Mouse (Mus musculus) G1E (cell line): ENCODE measurements around the gene Nr4a3. TPM values are rescaled to one million over a fixed set of nuclear protein-coding genes. Genes with fewer than 3 reads are reported as not detected.
A peak's percentile ranks its signal among the peaks of the same experiment; 100 is the strongest.

Experiments
- ATAC-seq: 2 replicates; pipeline ENCODE4 v1.8.0; 2016; ENCODE audit warnings: mild to moderate bottlenecking; ENCODE audit not compliant: insufficient number of reproducible peaks, poor library complexity, low FRiP score, severe bottlenecking; ENCODE audit errors: extremely low read depth
- DNase-seq: peaks from one replicate; pipeline ENCODE4 v3.0.0; 2012; ENCODE audit warnings: low spot score
- H3K27me3 ChIP-seq: 2 replicates; pipeline ENCODE4 v1.6.1; 2012; ENCODE audit warnings: mild to moderate bottlenecking, low read length, inconsistent platforms; ENCODE audit not compliant: insufficient read depth
- H3K36me3 ChIP-seq: replicated peaks from 2 replicates; pipeline ENCODE3; 2012; ENCODE audit warnings: mild to moderate bottlenecking, inconsistent platforms
- H3K4me1 ChIP-seq: 2 replicates; pipeline ENCODE4 v1.6.1; 2012; ENCODE audit warnings: low read depth, low read length, inconsistent platforms, mixed read lengths; ENCODE audit not compliant: insufficient read depth
- H3K4me3 ChIP-seq: 2 replicates; pipeline ENCODE4 v1.5.1; 2012; ENCODE audit warnings: low read depth, mild to moderate bottlenecking, inconsistent platforms, low read length, moderate library complexity, mixed read lengths
- H3K9me3 ChIP-seq: replicated peaks from 2 replicates; pipeline ENCODE4 v1.6.1; 2012; ENCODE audit warnings: inconsistent platforms
- CTCF ChIP-seq: IDR thresholded peaks from 2 replicates; pipeline ENCODE4 v1.5.1; 2012; ENCODE audit warnings: low read depth, low read length, inconsistent platforms, mixed read lengths
- GATA1 ChIP-seq: IDR thresholded peaks from 2 replicates; pipeline ENCODE4 v1.6.1; 2012; ENCODE audit warnings: borderline replicate concordance, low read length, inconsistent platforms, mixed read lengths
- GATA2 ChIP-seq: IDR thresholded peaks from 2 replicates; pipeline ENCODE4 v1.6.1; 2012; ENCODE audit warnings: low read depth, low read length, inconsistent platforms, borderline replicate concordance
- POLR2AphosphoS5 ChIP-seq: IDR thresholded peaks from 2 replicates; pipeline ENCODE4 v1.6.1; 2012; ENCODE audit warnings: low read depth, low read length, inconsistent platforms; ENCODE audit not compliant: insufficient replicate concordance
- TAL1 ChIP-seq: conservative IDR thresholded peaks from 2 replicates; pipeline ENCODE4 v1.6.1; 2012; ENCODE audit warnings: low read depth, low read length, inconsistent platforms, mixed read lengths
- polyA plus RNA-seq: library from polyadenylated mRNA; stranded (reverse); fragments of >175 nt; gene quantifications from 2 replicates; pipeline ENCODE4 v1.2.3, GENCODE M21; 2012
- total RNA-seq, 2 experiments: library from RNA; stranded (forward) in 1 of 2; stranded (reverse) in 1 of 2; fragments of 200-1000 nt in 1 of 2; fragments of >200 nt in 1 of 2; fragmentation: Nextera tagmentation in 1 of 2; gene quantifications; 2 replicates each; pipeline ENCODE4 v1.2.3; 2014 to 2017

The Nr4a3 gene
- total and polyA plus RNA-seq, 3 experiments = 0.20 to 0.68 (median 0.33) TPM

GRCm38 (mm10) chr4:48116191-48116590 lies 71.2 kb downstream of the Nr4a3 start:
- TF ChIP-seq TAL1 (no peak), POLR2AphosphoS5 (no peak), GATA1 (no peak), CTCF (no peak), GATA2 (no peak)

GRCm38 (mm10) chr4:48124416-48124772 lies 79.4 kb downstream of the Nr4a3 start:
- ATAC-seq = peak; percentile 61
- H3K4me1 ChIP-seq = peaks cover 20% of the 10 kb centered on the region
- DNase-seq = peak; percentile 33

More at GRCm38 (mm10) chr4:48116191-48116590, 71.2 kb downstream of the Nr4a3 start:
- Histone ChIP-seq H3K4me1 (no peaks in the 10 kb centered on the region), H3K27me3 (peaks cover 19% of the 10 kb centered on the region), H3K4me3 (no peak overlapping the region), H3K36me3 (no peaks in the 10 kb centered on the region), H3K9me3 (peaks cover 2% of the 10 kb centered on the region; the same call in 1 of the 2 replicates)
- ATAC-seq (no peak), DNase-seq (peak; percentile 10)

GRCm38 (mm10) chr4:48124773-48125469 lies 80.0 kb downstream of the Nr4a3 start, which contains the start of gene Stx17:
TSS of gene Stx17 (plus strand) at chr4:48124915.
- ATAC-seq = peak; percentile 91
- peak within 1 kb of the TSS; percentile 86 for H3K4me3 ChIP-seq
- H3K9me3 ChIP-seq = no peaks in the 10 kb centered on the region
- peaks cover 7% of the 10 kb centered on the region for H3K36me3 ChIP-seq
- peak; percentile 82 for DNase-seq
- TF ChIP-seq TAL1 = no peak
- TF ChIP-seq CTCF = no peak
- no peak for TF ChIP-seq POLR2AphosphoS5
- H3K4me1 ChIP-seq = peaks cover 20% of the 10 kb centered on the region
- peaks cover 7% of the 10 kb centered on the region; the same call in 1 of the 2 replicates for H3K27me3 ChIP-seq

More at GRCm38 (mm10) chr4:48124416-48124772, 79.4 kb downstream of the Nr4a3 start:
- H3K27me3 ChIP-seq = peaks cover 7% of the 10 kb centered on the region; the same call in 1 of the 2 replicates
- H3K9me3 ChIP-seq = no peaks in the 10 kb centered on the region
- peak overlapping the region; percentile 86 for H3K4me3 ChIP-seq
- TF ChIP-seq TAL1 (no peak), GATA1 (no peak), POLR2AphosphoS5 (no peak), GATA2 (no peak), CTCF (no peak)
- H3K36me3 ChIP-seq = peaks cover 6% of the 10 kb centered on the region

- TF ChIP-seq GATA2 = no peak
- no peak for TF ChIP-seq CTCF
- no peak for TF ChIP-seq TAL1
- TF ChIP-seq GATA1 = no peak
- TF ChIP-seq POLR2AphosphoS5 = no peak
- Histone ChIP-seq H3K4me3 (no peak overlapping the region), H3K27me3 (no peaks in the 10 kb centered on the region), H3K9me3 (no peaks in the 10 kb centered on the region), H3K36me3 (peaks cover 48% of the 10 kb centered on the region), H3K4me1 (peaks cover 16% of the 10 kb centered on the region)
- DNase-seq (no peak), ATAC-seq (no peak)
These were observed 85.4 kb downstream of the Nr4a3 start for GRCm38 (mm10) chr4:48130314-48130713.

GRCm38 (mm10) chr4:48131606-48132005 lies 86.7 kb downstream of the Nr4a3 start:
- no peak for DNase-seq
- ATAC-seq = no peak
- peaks cover 58% of the 10 kb centered on the region for H3K36me3 ChIP-seq

GRCm38 (mm10) chr4:48132721-48133120 lies 87.8 kb downstream of the Nr4a3 start:
- TF ChIP-seq CTCF (no peak), POLR2AphosphoS5 (no peak), GATA1 (no peak)
- DNase-seq (no peak), ATAC-seq (no peak)
- no peaks in the 10 kb centered on the region for H3K9me3 ChIP-seq
- peaks cover 60% of the 10 kb centered on the region for H3K36me3 ChIP-seq
- peaks cover 2% of the 10 kb centered on the region; the same call in 1 of the 2 replicates for H3K4me1 ChIP-seq
- H3K4me3 ChIP-seq = no peak overlapping the region
- no peaks in the 10 kb centered on the region for H3K27me3 ChIP-seq

More at GRCm38 (mm10) chr4:48131606-48132005, 86.7 kb downstream of the Nr4a3 start:
- H3K27me3 ChIP-seq = no peaks in the 10 kb centered on the region
- no peak for TF ChIP-seq GATA2
- no peak for TF ChIP-seq CTCF
- TF ChIP-seq TAL1 = no peak
- no peak for TF ChIP-seq POLR2AphosphoS5
- TF ChIP-seq GATA1 = no peak
- peaks cover 7% of the 10 kb centered on the region for H3K4me1 ChIP-seq
- no peaks in the 10 kb centered on the region for H3K9me3 ChIP-seq
- H3K4me3 ChIP-seq = no peak overlapping the region

Other genes starting within 250 kb of the Nr4a3 start
- gene Stx17, start 79.8 kb downstream of the Nr4a3 start, total RNA-seq (2014; fragmentation: Nextera tagmentation) = 21.7 and 22.8 TPM in 2 replicates
- gene Stx17, start 79.8 kb downstream of the Nr4a3 start, total RNA-seq (2017) = 18.5 and 21.8 TPM in 2 replicates
- gene Stx17, start 79.8 kb downstream of the Nr4a3 start, polyA plus RNA-seq = 2.4 and 4.0 TPM in 2 replicates
- gene Erp44, start 234.4 kb downstream of the Nr4a3 start, total RNA-seq (2014; fragmentation: Nextera tagmentation) = 60.3 and 64.1 TPM in 2 replicates
- 40.1 and 47.6 TPM in 2 replicates for gene Erp44, start 234.4 kb downstream of the Nr4a3 start, total RNA-seq (2017)
- gene Erp44, start 234.4 kb downstream of the Nr4a3 start, polyA plus RNA-seq = 5.8 and 8.0 TPM in 2 replicates
- gene Invs, start 234.6 kb downstream of the Nr4a3 start, total RNA-seq (2014; fragmentation: Nextera tagmentation) = 22.8 and 25.8 TPM in 2 replicates
- 8.2 and 10.2 TPM in 2 replicates for gene Invs, start 234.6 kb downstream of the Nr4a3 start, total RNA-seq (2017)
- gene Invs, start 234.6 kb downstream of the Nr4a3 start, polyA plus RNA-seq = 7.4 and 7.5 TPM in 2 replicates